Mouse (Mus musculus) CD8-positive naive resting alpha-beta T cell, adult 2 months (primary cell): ENCODE data around the gene Ampd1.

ENCODE experiments used
- DNase-seq, 2 experiments: peaks; one replicate each; pipeline ENCODE4 v3.0.0; 2022; ENCODE audit warnings: low read depth in 2 of 2, low spot score in 2 of 2

Ampd1 gene

DNA sequence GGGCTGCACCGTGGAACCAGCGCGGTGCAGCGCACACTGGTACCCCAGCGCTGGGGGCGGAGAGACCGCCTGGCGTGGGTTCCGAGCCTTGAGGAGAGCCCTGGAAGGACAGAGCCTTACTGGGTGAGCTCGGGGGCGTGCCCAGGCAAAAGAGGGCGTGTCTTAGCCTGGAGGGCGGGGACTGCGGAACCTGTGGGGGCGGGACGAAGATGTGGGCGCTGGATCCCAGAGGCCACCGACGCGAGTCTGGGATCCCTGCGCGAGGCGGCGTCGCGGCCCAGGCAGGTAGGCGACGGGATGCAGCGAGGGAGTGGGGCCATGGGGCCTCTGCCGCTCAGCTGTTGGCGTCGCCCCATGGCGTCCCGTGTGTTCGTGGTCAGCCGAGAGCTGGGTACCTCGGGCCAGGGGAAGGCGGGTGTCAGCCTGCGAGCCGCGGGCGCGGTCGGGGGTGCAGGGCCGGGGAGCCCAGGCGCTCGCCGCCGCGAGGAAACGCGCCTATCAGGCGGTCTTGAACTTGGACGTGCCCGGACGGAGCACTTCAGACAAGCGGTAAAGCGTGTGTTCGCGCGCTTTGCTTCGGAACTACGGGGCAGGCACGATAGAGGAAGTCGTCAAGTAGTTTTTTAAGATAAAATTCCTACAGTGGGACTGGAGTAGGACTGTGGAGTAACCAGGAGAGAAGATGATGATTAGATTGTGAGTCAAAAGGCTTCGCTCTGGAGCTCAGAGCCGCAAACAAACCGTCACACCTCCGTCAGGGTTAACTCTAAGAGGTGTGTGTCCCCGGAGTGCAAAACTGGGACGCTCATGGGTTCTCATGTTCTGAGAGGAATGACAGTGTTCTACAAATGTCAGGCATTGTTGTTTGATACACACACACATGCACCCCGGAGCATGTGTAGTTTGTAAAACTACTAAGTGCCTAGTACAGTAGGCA, 28.9 kb downstream of the Ampd1 start, which contains the start of gene Dennd2c:
Gene Dennd2c, plus strand, starts transcription at position 151 of the 937 bp plus-strand sequence.
- peak; percentile 87 to 96 for DNase-seq

DNA sequence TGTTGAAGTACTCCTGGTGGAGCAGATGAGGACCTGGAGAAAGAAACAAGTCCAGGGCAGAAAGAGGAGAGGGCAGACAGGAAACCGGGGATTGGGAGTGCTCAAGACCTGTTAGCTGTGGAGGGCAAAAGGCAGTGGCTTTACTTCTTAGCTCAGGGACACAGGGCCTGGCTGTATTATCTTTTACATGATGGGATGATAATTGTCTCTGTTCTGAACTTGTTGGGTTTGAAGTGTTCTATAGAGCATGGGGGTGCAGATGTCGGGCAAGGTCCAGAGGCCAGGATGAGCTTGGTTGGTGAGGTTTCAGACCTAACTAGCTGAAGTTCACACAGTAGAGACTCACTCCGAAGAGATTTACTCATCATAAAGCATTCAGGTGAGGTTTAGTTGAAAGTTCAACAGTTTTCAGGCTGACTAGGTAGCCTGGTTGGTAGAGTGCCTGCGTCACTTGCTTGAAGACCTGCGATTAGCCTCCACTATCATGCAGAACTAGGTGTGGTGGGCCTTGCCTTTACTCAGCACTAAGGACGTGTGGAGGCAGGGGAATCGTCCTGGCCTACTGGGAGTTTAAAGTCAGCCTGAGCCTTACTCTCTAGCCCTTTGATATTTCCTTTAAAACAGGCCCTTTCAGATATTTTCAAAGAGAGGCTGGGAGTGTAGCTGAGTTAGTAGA, 33.9 kb downstream of the Ampd1 start:
- no peak for DNase-seq

DNA sequence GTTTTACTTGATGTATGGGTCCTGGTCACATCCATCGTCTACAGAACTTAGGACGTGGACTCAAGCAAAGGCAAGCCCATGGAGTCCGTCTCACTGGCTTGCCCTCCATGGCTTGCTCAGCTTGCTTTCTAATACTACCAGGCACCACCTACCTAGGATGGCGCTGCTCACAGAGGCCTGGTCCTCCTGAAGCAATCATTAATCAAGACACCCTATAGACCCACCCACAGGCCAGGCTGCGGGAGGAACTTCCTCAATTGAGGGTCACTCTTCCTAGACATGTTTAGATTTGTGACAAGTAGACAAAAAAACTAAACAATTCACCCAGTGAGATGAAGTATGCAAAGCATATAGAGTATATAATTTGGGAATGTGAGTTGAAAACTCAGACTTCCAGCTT, 38.4 kb downstream of the Ampd1 start:
- no peak for DNase-seq

DNA sequence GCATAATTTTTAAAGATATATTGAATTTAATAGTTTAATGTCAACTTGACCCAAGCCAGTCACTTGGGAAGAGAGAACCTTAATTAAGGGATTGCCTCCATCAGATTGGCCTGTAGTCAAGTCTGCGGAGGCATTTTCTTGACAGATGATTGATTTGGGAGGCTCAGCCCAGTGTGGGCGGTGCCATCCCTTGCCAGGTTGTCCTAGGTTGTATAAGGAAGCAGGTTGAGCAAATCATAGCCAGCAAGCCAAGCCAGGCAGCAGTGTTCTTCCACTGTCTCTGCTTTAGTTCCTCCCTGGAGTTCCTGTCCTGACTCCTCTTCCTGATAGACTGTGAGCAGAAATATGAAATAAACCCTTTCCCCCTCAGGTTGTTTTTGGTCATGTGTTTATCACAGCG, 49.8 kb downstream of the Ampd1 start:
- DNase-seq: no peak

DNA sequence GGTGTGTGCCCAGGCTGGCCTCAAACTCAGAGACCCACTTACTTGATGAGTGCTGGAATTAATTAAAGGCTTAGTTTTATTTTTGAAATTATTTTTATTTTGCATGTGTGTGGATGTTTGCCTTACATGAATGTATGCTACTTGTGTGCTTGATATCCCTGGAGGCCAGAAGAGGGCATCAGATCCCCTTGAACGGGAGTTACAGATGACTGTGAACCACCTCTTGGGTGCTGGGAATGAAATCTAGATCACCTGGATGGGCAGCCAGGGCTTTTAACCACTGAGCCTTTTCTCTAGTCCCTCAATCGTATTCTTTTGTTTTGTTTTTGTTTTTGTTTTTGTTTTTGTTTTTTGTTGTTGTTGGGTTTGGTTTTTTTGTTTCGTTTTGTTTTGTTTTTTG, 52.3 kb downstream of the Ampd1 start:
- no peak for DNase-seq

DNA sequence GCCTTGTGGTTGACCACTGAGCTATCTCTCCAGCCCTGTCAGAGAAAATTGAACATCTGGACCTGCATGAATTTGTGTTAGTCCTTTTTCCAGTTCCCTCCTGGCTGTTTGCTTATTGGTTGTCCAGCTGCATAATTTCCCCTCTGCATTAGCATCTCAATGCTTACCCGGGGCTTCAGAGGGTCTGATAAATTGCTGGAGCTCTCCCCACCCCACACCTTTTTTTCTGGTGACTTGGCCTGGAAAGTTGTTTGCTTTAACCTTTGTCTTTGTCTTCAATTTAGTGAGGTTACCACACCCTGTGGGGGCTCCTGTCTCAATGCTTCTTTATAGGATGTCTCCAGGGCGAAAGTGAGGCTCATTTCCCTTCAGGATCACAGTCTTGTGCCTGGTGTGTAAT, 53.4 kb downstream of the Ampd1 start:
- DNase-seq: no peak

DNA sequence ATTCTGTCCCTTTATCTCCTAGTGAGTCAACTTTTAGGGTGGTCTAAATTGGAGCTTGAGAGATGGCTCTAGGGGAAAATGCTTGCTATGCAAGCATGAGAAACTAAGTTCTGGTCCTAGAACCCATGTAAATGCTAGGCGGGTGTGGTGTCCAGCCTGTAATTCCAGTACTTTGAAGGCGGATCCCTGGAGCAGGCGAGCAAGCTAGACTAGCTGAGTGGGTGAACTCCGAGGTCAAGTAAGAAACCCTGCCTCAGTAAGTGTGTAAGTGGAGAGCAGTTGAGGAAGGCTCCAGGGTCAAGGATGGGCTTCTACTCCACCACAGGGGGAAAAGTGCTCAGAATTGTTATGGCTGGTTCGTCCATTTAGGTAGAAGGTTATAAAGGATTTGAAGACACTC, 53.9 kb downstream of the Ampd1 start:
- DNase-seq: no peak

DNA sequence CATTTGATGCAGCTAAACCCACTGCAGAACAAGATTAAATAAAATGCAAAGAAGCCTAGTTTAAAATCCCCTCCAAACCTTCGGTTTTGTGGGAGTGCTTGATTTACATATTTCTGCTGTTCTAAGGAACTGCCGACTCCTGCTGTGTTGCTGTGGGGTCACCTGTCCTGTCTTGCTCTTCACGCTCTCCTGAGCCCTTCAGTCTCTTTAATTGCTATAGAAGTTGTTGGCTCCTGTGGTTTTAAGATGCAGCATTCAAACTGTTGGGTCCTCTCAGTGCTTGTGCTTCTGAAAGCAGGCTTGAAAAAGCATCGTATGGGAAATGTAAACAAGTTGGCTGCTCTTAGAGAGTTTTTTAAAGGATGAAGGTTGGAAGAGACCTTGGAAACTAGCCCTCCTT, 54.4 kb downstream of the Ampd1 start:
- DNase-seq: no peak

DNA sequence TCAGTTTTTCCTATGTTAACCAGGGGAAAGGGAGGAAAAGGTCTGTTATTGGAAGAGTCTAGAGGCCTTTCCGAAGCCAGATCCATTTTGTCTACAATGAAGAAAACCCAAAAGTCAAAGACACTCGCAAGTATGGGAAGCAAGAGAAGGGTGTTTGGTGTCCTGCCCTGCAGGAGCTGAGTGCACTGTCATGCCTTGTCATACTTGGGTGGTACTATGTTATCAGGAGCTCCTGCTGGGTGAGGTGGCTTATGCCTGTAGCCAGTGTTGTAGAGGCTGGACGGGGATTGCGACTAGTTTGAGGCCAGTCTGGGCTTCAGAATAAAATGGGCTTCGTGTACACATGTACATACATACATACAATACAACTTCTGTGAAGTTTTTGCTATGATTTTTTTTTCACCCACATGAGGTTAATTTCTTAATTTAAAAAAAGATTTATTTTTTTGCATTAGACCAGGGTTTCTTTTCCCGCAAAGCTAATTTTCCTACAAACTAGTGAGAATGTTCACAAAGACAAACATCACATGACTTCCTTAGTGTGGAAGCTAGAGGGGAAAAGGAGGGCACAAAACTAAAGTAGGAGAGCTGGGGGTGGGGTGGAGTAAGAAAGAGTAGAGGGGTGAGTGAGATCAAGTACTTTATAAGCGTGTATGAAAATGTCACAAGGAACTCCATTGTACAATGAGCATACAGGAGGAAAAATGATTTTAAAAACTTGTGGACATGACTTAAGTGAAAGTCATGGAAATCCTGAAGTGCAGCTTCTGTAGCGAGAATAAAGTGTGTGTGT, 55.7 kb downstream of the Ampd1 start:
- DNase-seq: no peak

DNA sequence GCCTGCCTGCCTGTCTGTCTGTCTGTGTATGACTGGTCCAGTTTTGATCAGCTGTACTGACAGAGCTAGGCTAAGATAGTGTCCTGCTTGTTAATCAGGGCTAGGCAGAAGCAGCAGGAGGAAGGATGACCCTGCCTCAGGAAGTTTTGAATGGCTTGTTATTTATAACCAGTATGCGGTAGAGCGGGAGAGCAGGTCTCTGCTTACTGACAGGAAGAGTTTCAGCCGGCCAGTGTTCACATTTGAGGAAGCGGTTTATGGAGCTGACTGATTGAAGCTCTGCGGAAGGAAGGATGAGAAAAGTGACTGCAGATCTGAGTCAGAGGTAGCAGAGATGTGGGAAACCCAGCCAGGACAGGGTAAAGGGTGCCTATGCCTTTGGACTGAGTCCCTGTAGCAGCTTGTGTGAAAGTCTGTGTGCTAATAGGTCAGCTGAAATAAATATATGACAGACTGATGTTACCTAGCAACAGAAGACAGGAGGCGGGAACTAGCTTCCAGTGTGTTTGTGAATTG, 56.5 kb downstream of the Ampd1 start:
- DNase-seq: no peak

DNA sequence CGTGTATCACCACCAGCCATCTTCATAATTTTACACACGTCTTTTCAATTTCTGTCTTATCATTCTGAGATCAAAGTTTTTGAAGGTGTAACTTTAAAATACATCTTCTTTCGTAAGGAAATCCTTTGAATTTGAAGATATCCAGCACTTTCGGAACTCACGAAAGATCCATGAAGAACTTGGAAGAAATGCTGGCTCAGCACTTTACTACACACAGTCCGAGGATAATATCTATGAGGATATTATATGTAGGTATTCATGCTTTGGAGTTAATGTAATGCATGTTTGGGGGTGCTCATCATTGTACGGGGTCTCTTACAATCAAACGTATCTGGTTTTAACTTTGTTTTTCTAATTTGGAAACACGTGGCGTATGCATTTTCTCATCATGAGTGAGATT, 59.3 kb downstream of the Ampd1 start:
- no peak for DNase-seq

DNA sequence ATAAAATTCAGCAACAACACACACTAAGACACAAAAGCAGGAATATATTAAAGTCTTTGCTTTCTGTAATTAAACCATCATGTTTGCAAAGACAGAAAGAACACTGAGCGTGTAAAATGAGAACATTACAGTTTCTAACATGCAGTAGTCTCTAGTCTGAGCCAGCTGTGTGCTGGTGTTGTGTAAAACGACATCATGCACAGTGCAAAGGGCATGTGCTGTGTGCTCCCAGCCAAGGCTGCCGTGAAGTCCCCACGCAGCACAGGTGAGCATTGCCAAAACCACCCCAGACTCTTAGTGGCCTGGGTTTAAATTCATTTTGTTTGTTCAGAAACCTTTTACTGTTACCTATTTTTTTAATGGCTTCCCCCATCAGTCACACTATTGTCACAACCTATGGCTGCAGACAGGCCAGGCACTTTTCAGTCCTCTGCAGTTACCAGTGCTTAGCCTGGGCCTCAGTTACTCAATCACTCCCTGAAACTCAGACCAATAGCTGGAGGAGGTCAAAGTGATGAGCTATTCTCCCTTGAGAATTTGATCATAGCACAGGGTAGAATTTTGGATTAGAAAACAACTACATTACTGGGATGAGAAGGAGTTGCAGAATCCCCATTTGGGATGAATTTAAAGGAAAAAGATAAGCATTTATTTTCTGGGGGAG, 62.7 kb downstream of the Ampd1 start:
- no peak for DNase-seq

DNA sequence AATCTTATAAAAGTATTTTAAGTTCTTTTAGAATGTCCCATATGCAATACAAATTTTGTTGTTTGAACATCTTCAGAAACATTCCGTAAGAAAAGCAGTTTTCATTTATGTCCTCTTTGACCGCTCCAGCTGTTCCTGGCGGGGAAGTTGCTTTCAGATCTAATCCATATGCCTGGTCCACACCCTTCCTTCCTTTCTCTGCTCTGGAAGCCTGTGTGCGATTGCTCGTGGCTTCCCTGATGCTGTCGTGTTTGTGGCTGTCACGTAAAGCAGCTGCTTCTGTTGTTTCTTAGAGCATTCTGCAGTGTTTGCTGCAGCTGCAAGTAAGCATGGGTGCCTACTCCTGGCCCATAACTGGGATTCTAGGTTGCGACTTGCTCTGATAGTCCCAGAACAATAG, 65.2 kb downstream of the Ampd1 start:
- no peak for DNase-seq

DNA sequence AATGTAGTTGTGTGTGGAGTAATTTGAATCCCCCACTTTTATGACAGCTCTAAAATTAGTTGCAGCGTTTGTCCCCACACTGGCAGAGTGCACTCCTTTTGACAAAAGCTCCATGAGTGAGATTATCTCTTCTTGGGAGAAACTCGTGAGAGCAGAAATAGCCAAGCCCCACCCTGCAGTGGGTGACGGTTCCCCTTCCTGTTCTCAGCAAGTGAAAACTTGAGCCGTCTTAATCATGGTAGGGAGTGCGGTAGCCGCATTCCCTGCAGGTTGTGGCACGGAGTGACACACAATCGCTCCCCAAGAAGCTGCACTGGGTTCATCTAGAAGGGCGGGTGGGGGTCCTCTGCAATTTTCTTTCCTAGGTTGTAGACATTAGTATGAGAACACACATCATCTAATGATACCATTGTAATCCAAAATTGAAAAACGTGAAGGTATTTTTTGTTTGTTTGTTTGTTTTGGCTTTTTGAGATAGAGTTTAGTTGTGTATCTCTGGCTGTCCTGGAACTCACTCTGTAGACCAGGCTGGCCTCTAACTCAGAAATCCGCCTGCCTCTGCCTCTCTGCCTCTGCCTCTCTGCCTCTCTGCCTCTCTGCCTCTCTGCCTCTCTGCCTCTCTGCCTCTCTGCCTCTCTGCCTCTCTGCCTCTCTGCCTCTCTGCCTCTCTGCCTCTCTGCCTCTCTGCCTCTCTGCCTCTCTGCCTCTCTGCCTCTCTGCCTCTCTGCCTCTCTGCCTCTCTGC, 66.5 kb downstream of the Ampd1 start:
- DNase-seq: peak in 1 of 2 experiments; percentile 2

DNA sequence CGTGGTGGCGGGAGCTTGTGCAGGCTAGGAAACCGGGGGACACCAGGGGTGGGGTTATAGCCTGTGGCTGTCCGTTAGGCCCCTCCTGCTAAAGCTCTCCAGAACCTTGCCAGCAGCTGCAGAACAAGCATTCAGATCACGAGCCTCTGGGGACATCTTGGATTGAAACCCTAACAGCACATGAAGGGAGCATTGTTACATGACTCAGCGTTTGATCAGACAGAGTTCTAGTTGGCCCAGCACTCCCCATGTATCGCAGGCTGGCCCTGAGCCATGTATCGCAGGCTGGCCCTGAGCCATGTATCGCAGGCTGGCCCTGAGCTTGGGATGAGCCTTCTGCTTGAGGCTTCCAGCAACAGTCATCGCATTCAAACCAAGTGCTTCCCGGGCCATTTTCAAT, 67.5 kb downstream of the Ampd1 start:
- no peak for DNase-seq

DNA sequence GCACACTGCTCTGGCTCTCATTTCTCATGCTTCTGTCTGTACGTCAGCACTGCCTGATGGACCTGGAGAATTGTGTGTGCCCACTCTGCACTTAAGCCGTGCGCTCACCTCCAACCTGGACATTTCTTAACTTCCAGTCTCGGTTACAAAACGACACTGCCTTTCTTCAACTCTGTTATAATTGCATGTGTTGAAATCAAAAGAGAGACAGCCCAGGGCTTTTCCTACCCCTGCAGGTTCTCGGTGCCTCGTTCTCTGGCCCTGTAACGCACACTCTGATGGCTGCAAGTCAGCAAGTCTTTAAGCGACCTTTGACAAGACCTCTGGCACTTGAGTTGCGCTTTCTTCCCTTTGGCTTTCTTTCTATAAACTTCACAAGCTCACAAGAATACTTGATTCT, 68.6 kb downstream of the Ampd1 start:
- no peak for DNase-seq

DNA sequence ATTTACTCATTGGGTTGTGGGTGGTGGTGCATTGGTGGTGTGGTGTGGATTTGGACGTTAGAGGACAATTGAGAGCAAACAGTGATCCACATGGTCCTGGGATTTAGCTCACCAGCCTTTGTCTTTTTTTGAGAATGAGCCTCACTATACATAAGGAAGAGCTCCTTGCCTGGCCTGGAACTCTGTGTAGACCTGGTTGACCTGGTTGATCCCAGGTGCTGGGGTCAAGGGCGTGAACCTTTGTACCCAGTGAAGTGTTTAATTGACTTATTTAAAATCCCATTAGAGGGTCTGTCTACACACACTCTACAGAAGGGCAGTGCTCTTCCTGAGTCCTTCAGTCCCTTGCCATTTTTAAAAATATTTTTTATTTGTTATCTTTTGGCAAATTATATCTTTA, 71.5 kb downstream of the Ampd1 start:
- DNase-seq: no peak

DNA sequence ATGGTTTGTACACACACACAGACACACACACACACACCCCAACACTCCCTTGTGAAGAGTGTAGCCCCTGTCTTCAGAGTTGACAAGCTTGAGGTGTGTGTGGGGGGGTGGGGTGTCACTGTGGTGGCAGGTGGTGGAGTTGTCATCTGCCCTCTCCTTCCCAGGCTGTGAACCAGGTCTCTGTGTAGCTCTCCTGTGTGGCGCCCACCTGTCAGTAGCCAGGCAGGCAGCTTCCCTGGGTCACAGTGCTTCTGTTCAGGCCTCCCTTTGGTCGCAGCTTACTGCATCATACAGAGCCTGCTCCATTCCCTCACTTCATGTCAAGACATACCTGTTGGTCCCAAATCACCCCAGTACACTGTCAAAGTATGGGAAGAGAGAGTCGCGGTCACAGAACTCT, 72.0 kb downstream of the Ampd1 start:
- no peak for DNase-seq

DNA sequence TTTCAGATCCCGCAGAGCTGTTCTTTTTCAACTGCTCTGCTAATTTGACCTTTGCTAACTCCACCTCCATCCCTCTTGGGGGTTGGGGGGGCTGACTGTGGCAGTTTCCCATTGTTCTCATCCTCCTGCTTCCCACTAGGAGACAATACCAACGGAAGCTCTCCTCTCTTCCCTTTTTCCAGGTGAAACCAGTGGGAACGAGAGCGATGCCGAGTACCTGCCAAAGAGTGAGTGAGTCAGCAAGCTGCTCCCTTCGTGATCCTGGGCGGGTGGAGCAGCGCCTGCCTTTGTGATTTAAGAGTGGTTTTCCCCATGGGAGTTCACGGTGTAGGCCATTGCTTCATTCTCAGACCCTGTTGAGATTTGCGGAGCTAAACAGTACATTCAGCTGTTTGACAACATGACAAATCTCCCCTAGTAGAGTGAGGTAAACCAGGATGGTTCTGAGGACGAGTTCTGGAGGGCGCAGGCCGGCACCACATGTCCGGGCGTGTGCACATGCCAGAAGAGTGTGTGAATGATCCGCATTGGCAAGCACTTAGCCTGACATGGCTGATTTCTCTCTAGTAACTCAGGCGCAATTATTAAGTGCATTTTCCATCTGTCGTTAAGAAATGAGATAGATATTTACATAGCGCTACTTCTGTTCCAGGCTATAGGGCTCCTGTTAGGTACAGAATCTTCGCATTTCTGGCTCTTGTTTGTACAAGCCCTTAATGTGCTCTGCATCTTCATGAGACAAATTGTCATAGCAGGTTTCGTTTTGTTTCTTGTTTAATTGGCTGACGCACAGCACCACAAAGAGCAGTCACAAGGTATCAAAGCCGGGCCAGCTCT, 72.7 kb downstream of the Ampd1 start:
- no peak for DNase-seq
